Comparison of ENCODE assay signal across 8 mouse cellular contexts in the genomic region with DNA sequence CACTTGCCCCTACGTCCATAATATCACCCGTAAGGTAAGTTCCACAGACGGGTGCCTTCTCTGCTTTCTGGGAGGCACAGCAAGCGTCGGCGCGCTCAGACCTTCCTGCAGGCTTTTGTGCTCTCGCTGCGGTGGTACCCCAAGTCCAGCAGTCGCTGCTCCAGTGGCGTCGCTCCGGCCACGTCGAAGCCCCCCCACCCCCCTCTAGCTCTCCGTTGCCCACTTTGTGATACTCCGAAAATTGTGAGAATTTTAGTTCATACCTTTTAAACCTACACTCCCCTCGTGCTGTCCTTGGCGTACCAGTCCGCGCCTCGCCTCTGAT. TPM values are rescaled to one million over a fixed set of nuclear protein-coding genes. Genes with fewer than 3 reads are reported as not detected.
A peak's percentile ranks its signal among the peaks of the same experiment; 100 is the strongest.
DNase-seq lines count a peak whose midpoint lies in the region; ATAC-seq and TF ChIP-seq lines count a peak whose summit lies in the region.

No protein-coding gene starts in this region.

- peak overlapping the region; percentile 87 for H3K4me3 ChIP-seq in heart, embryonic 11.5 days (ENCODE audit: low read depth, low read length)
- H3K4me3 ChIP-seq in CH12.LX (replicated peaks in 1 of 3; ENCODE audit: low read depth in 2 of 3, low read length in 2 of 3, poor library complexity in 1 of 3): peak overlapping the region; percentile 78 to 91 (median 84)
- H3K4me3 ChIP-seq in forebrain, embryonic 13.5 days: peak overlapping the region; percentile 60
- H3K4me3 ChIP-seq in liver, embryonic 15.5 days (replicated peaks): peak overlapping the region; percentile 79

- DNase-seq in heart, postnatal 4 days: no peak
- DNase-seq in CH12.LX (ENCODE audit: extremely low read depth): no peak
- no peak for DNase-seq in adrenal gland, adult 2 months
- no peak for DNase-seq in cerebellum, postnatal 14 days
- no peak for DNase-seq in kidney, adult 11 months

- H3K4me1 ChIP-seq in heart, embryonic 11.5 days (ENCODE audit: control insufficient read depth, insufficient read depth, low read length): peaks cover 14% of the 10 kb centered on the region
- peaks cover 2 to 21% of the 10 kb centered on the region in 2 experiments; a peak in 2 of 4 replicates for H3K4me1 ChIP-seq in CH12.LX (ENCODE audit: control insufficient read depth in 1 of 2, insufficient read depth in 2 of 2)
- H3K4me1 ChIP-seq in forebrain, embryonic 13.5 days: peaks cover 32% of the 10 kb centered on the region
- peaks cover 24% of the 10 kb centered on the region for H3K4me1 ChIP-seq in liver, embryonic 15.5 days (replicated peaks)

- ATAC-seq in heart, embryonic 11.5 days (replicated peaks; ENCODE audit: insufficient number of reproducible peaks, low FRiP score, low TSS enrichment): peak; percentile 11; the same call in 1 of the 2 replicates
- peak; percentile 31 for ATAC-seq in forebrain, embryonic 13.5 days
- ATAC-seq in liver, embryonic 15.5 days (ENCODE audit: insufficient read depth): peak; percentile 4; the same call in 1 of the 2 replicates

- peak overlapping the region; percentile 70 for H3K27ac ChIP-seq in heart, embryonic 11.5 days (ENCODE audit: low read depth, low read length)
- H3K27ac ChIP-seq in CH12.LX (ENCODE audit: insufficient read depth, low read depth): 0 out of 2 replicates have a peak overlapping the region, but pooled peaks have one; percentile 5
- H3K27ac ChIP-seq in forebrain, embryonic 13.5 days: peak overlapping the region; percentile 84
- peak overlapping the region; percentile 88 for H3K27ac ChIP-seq in liver, embryonic 15.5 days (replicated peaks)

- peak overlapping the region; percentile 71 for H3K4me2 ChIP-seq in heart, embryonic 11.5 days
- H3K4me2 ChIP-seq in CH12.LX (ENCODE audit: insufficient read depth, low read depth, poor library complexity, severe bottlenecking): peak overlapping the region; percentile 100
- H3K4me2 ChIP-seq in forebrain, embryonic 13.5 days: peak overlapping the region; percentile 83
- H3K4me2 ChIP-seq in liver, embryonic 15.5 days: peak overlapping the region; percentile 90

- TF ChIP-seq POLR2A in CH12.LX (IDR thresholded peaks at IDR 0.05; ENCODE audit: low read depth, low read length): no peak

- peaks cover 13% of the 10 kb centered on the region for H3K79me2 ChIP-seq in CH12.LX (replicated peaks; ENCODE audit: control insufficient read depth, extremely low read depth, insufficient read depth, poor library complexity, severe bottlenecking)

- TF ChIP-seq RAD21 in CH12.LX (IDR thresholded peaks at IDR 0.05; ENCODE audit: low read depth, low read length): no peak

- H3K9me3 ChIP-seq in heart, embryonic 11.5 days (replicated peaks; ENCODE audit: control insufficient read depth, low read length): no peaks in the 10 kb centered on the region
- no peaks in the 10 kb centered on the region for H3K9me3 ChIP-seq in CH12.LX (replicated peaks; ENCODE audit: low read length)
- H3K9me3 ChIP-seq in forebrain, embryonic 13.5 days (replicated peaks): no peaks in the 10 kb centered on the region
- no peaks in the 10 kb centered on the region for H3K9me3 ChIP-seq in liver, embryonic 15.5 days (replicated peaks)

- H3K36me3 ChIP-seq in heart, embryonic 11.5 days (ENCODE audit: control insufficient read depth, insufficient read depth, low read length): peaks cover 7% of the 10 kb centered on the region
- H3K36me3 ChIP-seq in CH12.LX (replicated peaks in 1 of 2; ENCODE audit: control insufficient read depth in 1 of 2, insufficient read depth in 1 of 2, low read length in 1 of 2): peaks cover 11 to 20% of the 10 kb centered on the region in 2 experiments
- H3K36me3 ChIP-seq in forebrain, embryonic 13.5 days (ENCODE audit: poor library complexity, severe bottlenecking): peaks cover 17% of the 10 kb centered on the region
- H3K36me3 ChIP-seq in liver, embryonic 15.5 days (replicated peaks): peaks cover 17% of the 10 kb centered on the region

- dilution Hi-C loops in CH12.LX (cut with MboI; ENCODE audit: extremely low pct_ligation_motif_present, extremely low pct_unique_long_range_greater_than_20kb, low sequenced_read_pairs): no loop called here

- no peak for TF ChIP-seq EP300 in CH12.LX (IDR thresholded peaks at IDR 0.05; ENCODE audit: low read length)

- in situ Hi-C loops in CH12.LX (cut with MboI; ENCODE audit: low pct_ligation_motif_present, low pct_unique_long_range_greater_than_20kb, low sequenced_read_pairs): no loop called here

- no peaks in the 10 kb centered on the region for H3K27me3 ChIP-seq in heart, embryonic 11.5 days (ENCODE audit: control insufficient read depth, insufficient read depth, low read length)
- H3K27me3 ChIP-seq in CH12.LX (replicated peaks): no peaks in the 10 kb centered on the region
- H3K27me3 ChIP-seq in forebrain, embryonic 13.5 days: no peaks in the 10 kb centered on the region
- H3K27me3 ChIP-seq in liver, embryonic 15.5 days: no peaks in the 10 kb centered on the region

- no peak for TF ChIP-seq CTCF in CH12.LX (conservative IDR thresholded peaks at IDR 0.05 in 1 of 2, IDR thresholded peaks at IDR 0.05 in 1 of 2; ENCODE audit: low read depth in 2 of 2, low read length in 2 of 2)

- under 1% methylated on average over 22 of the region's 22 CpGs for WGBS in heart, embryonic 11.5 days (ENCODE audit: insufficient replicate concordance)
- under 1% methylated on average over 22 of the region's 22 CpGs for WGBS in forebrain, embryonic 13.5 days
- WGBS in liver, embryonic 15.5 days (ENCODE audit: insufficient replicate concordance): under 1% methylated on average over 22 of the region's 22 CpGs

- peak overlapping the region; percentile 87 for H3K9ac ChIP-seq in heart, embryonic 11.5 days (ENCODE audit: low read depth, low read length)
- H3K9ac ChIP-seq in CH12.LX (ENCODE audit: insufficient read depth, low read depth): peak overlapping the region; percentile 82
- peak overlapping the region; percentile 83 for H3K9ac ChIP-seq in forebrain, embryonic 13.5 days
- peak overlapping the region; percentile 78 for H3K9ac ChIP-seq in liver, embryonic 15.5 days

TF ChIP-seq in CH12.LX, 34 proteins besides CTCF, POLR2A, EP300 and RAD21:
- 0 out of 2 replicates have a peak, but pooled peaks have one; percentile 18 for TF ChIP-seq MXI1 (IDR thresholded peaks at IDR 0.05; ENCODE audit: low read depth, low read length)
- peak; percentile 19; the same call in 1 of the 2 replicates for TF ChIP-seq SIN3A (IDR thresholded peaks at IDR 0.05; ENCODE audit: low read length)
- no peak for TF ChIP-seq TCF12 (IDR thresholded peaks at IDR 0.05; ENCODE audit: low read depth, low read length)
- TF ChIP-seq MYC (IDR thresholded peaks at IDR 0.05; ENCODE audit: low read depth, low read length): 0 out of 2 replicates have a peak, but pooled peaks have one; percentile 26
- TF ChIP-seq MAX (IDR thresholded peaks at IDR 0.05; ENCODE audit: low read length): no peak

RNA-seq across cellular contexts. Expression of a gene that starts 0.4 kb away (rescaled TPM):
- polyA plus RNA-seq in heart, embryonic 11.5 days (2014; fragmentation: Nextera tagmentation; extraction: Ambion mirVana): 54.0 and 62.5 TPM in 2 replicates
- 10 to 100 TPM; 16.3 to 19.1 TPM for total RNA-seq in heart, postnatal 4 days (2021)
- total RNA-seq in CH12.LX (2012; rRNA removed) (38.3 and 39.4 TPM in 2 replicates), CH12.LX (2014; rRNA removed) (50.7 and 55.9 TPM in 2 replicates)
- polyA plus RNA-seq in CH12.LX (2012; ENCODE audit: insufficient read length, low read depth): 28.5 and 30.5 TPM in 2 replicates
- polyA plus RNA-seq in forebrain, embryonic 13.5 days (2015; fragmentation: Nextera tagmentation; extraction: Ambion mirVana): 113 and 117 TPM in 2 replicates
- 25.4 and 25.5 TPM in 2 replicates for polyA plus RNA-seq in liver, embryonic 15.5 days (2015; fragmentation: Nextera tagmentation; extraction: Ambion mirVana)
- 10 to 100 TPM; 15.8 to 20.1 TPM for total RNA-seq in adrenal gland, adult 2 months (2021)
- polyA plus RNA-seq in adrenal gland, adult 2 months (2012; rRNA removed): 0.94 and 1.9 TPM in 2 replicates

RNA-seq across cellular contexts. Expression of a gene that starts 26.8 kb away (rescaled TPM):
- polyA plus RNA-seq in heart, embryonic 11.5 days (2014; fragmentation: Nextera tagmentation; extraction: Ambion mirVana): 23.6 and 31.2 TPM in 2 replicates
- total RNA-seq in heart, postnatal 4 days (2021): 10 to 100 TPM; 28.2 to 28.9 TPM
- total RNA-seq in CH12.LX (2012; rRNA removed) (10.8 and 17.1 TPM in 2 replicates), CH12.LX (2014; rRNA removed) (14.4 and 14.7 TPM in 2 replicates)
- polyA plus RNA-seq in CH12.LX (2012; ENCODE audit: insufficient read length, low read depth): 10.3 and 10.9 TPM in 2 replicates
- polyA plus RNA-seq in forebrain, embryonic 13.5 days (2015; fragmentation: Nextera tagmentation; extraction: Ambion mirVana): 36.2 and 36.8 TPM in 2 replicates
- polyA plus RNA-seq in liver, embryonic 15.5 days (2015; fragmentation: Nextera tagmentation; extraction: Ambion mirVana): 14.6 and 15.2 TPM in 2 replicates
- total RNA-seq in adrenal gland, adult 2 months (2021): 10 to 100 TPM; 48.0 to 69.7 TPM
- polyA plus RNA-seq in adrenal gland, adult 2 months (2012; rRNA removed): 18.3 and 21.5 TPM in 2 replicates

Comparison
In these comparisons a context has a peak if more than half of its experiments do, and no peak if none do; other contexts are left out.
1. H3K27ac ChIP-seq: peak in every context shown above with its lines; median percentile 88 in liver, embryonic 15.5 days; 84 in forebrain, embryonic 13.5 days; 70 in heart, embryonic 11.5 days; 5 in CH12.LX.